Mouse (Mus musculus) lung, postnatal 0 days (tissue): ENCODE data around the gene Tubal3.

ENCODE experiments used
- CTCF ChIP-seq: IDR thresholded peaks from 2 replicates; pipeline ENCODE4 v1.5.1; 2016; ENCODE audit warnings: antibody characterized with exemption, mild to moderate bottlenecking
- EP300 ChIP-seq: IDR thresholded peaks from 2 replicates; pipeline ENCODE4 v1.6.1; 2016; ENCODE audit warnings: antibody characterized with exemption, mild to moderate bottlenecking, control low read depth

- TF ChIP-seq CTCF (no peak), EP300 (no peak)
These were observed 26.6 kb downstream of the Tubal3 start for GRCm38 (mm10) chr13:3944699-3945098.
